Mouse (Mus musculus) liver, embryonic 14.5 days (tissue): ENCODE measurements around the gene Nt5c2. TPM values are rescaled to one million over a fixed set of nuclear protein-coding genes. Genes with fewer than 3 reads are reported as not detected.

Source experiments
- ATAC-seq: fragments of 200-750 bp; cut with Nextera tagmentation; 2 replicates; pipeline ENCODE4 v1.8.0; 2017; ENCODE audit warnings: moderate number of reproducible peaks, mild to moderate bottlenecking, moderate library complexity; ENCODE audit not compliant: insufficient read depth
- DNase-seq, 3 experiments: peaks; one replicate each; pipeline ENCODE4 v3.0.0-alpha.2; 2012 to 2013; ENCODE audit warnings: low read depth in 3 of 3, low spot score in 3 of 3
- H3K27ac ChIP-seq: fragments of 300-500 bp; sonication (generic); 2 replicates; pipeline ENCODE4 v1.5.1; 2014; ENCODE audit warnings: moderate library complexity, mild to moderate bottlenecking, control low read depth, inconsistent platforms
- H3K27me3 ChIP-seq: fragments of 300-500 bp; sonication (generic); 2 replicates; pipeline ENCODE4 v1.6.1; 2014; ENCODE audit warnings: mild to moderate bottlenecking, low read length, moderate library complexity; ENCODE audit not compliant: control insufficient read depth, insufficient read depth
- H3K36me3 ChIP-seq: fragments of 300-500 bp; sonication (generic); replicated peaks from 2 replicates; pipeline ENCODE4 v1.6.1; 2014; ENCODE audit warnings: low read depth; ENCODE audit not compliant: control insufficient read depth, insufficient read depth
- H3K4me1 ChIP-seq, 2 experiments: fragments of 200-500 bp in 1 of 2; fragments of 300-500 bp in 1 of 2; sonication (generic) in 1 of 2; replicated peaks; 2 replicates each; pipeline ENCODE4 v1.6.1; 2012 to 2014; ENCODE audit warnings: antibody characterized with exemption in 1 of 2, inconsistent platforms in 1 of 2, low read length in 1 of 2; ENCODE audit not compliant: control insufficient read depth in 2 of 2, insufficient read depth in 2 of 2
- H3K4me2 ChIP-seq: fragments of 300-500 bp; sonication (generic); 2 replicates; pipeline ENCODE4 v1.6.1; 2014; ENCODE audit warnings: low read depth, mild to moderate bottlenecking, control low read depth, moderate library complexity
- H3K4me3 ChIP-seq, 2 experiments: fragments of 200-500 bp in 1 of 2; fragments of 300-500 bp in 1 of 2; sonication (generic) in 1 of 2; 2 replicates each; pipeline ENCODE4 v1.5.1; 2012 to 2014; ENCODE audit warnings: low read depth in 2 of 2, low read length in 2 of 2, mild to moderate bottlenecking in 2 of 2, control low read depth in 1 of 2, inconsistent platforms in 1 of 2, moderate library complexity in 1 of 2; ENCODE audit not compliant: insufficient read depth in 1 of 2
- H3K9ac ChIP-seq: fragments of 300-500 bp; sonication (generic); replicated peaks from 2 replicates; pipeline ENCODE4 v1.6.1; 2014; ENCODE audit warnings: mild to moderate bottlenecking, control low read depth, moderate library complexity
- H3K9me3 ChIP-seq: fragments of 300-500 bp; sonication (generic); 2 replicates; pipeline ENCODE4 v1.6.1; 2016; ENCODE audit warnings: low read length, mixed read lengths; ENCODE audit not compliant: control insufficient read depth
- CTCF ChIP-seq: IDR thresholded peaks from 2 replicates; pipeline ENCODE4 v1.5.1; 2016; ENCODE audit warnings: antibody characterized with exemption, low read depth, control low read depth
- EP300 ChIP-seq: IDR thresholded peaks from 2 replicates; pipeline ENCODE4 v1.6.1; 2016; ENCODE audit warnings: antibody characterized with exemption, low read depth
- WGBS: fragments of 180-500 bp; shearing (Covaris S2); extraction: QIAGEN DNeasy Blood & Tissue Kit; methylation state at CpG from one replicate; pipeline ENCODE4 v1.1.7; 2014; ENCODE audit not compliant: insufficient replicate concordance; 5-methylcytosine and 5-hydroxymethylcytosine counted together
- polyA plus RNA-seq, 2 experiments: library from polyadenylated mRNA; depleted of rRNA in 1 of 2; stranded (reverse) in 1 of 2; unstranded in 1 of 2; fragments of >200 nt; fragmentation: Nextera tagmentation in 1 of 2; extraction: Ambion mirVana in 1 of 2; gene quantifications; 2 replicates each; pipeline versions ENCODE4 v1.2.1 to v1.2.3; 2012 to 2014

The Nt5c2 gene
- polyA plus RNA-seq, 2 experiments = 14.9 to 45.0 TPM

DNA sequence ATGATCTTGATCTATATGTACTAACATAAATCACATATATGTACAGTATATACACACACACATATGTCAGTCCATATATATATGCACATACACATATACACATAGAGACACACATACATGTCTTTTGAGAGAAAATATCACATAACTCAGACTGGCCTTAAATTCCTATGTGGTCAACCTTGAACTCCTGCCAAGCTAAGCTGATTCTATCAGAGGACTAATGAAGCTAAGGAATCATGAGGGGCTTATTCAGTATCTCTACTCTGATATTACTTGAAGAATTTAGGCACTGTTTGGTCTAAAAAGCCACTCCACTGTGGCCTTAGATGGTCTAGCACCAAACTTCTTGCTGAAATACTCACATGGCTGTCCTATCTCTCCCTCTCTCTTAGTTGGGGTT lies 49.5 kb downstream of the Nt5c2 start:
- Histone ChIP-seq H3K9me3 (no peaks in the 10 kb centered on the region), H3K4me3 (no peak overlapping the region), H3K4me1 (peaks cover 10 to 28% of the 10 kb centered on the region in 2 experiments), H3K27ac (no peak overlapping the region), H3K27me3 (no peaks in the 10 kb centered on the region), H3K4me2 (no peak overlapping the region), H3K9ac (no peak overlapping the region), H3K36me3 (no peaks in the 10 kb centered on the region)
- DNase-seq (no peak), ATAC-seq (no peak)
- TF ChIP-seq EP300 = no peak
- no peak for TF ChIP-seq CTCF

DNA sequence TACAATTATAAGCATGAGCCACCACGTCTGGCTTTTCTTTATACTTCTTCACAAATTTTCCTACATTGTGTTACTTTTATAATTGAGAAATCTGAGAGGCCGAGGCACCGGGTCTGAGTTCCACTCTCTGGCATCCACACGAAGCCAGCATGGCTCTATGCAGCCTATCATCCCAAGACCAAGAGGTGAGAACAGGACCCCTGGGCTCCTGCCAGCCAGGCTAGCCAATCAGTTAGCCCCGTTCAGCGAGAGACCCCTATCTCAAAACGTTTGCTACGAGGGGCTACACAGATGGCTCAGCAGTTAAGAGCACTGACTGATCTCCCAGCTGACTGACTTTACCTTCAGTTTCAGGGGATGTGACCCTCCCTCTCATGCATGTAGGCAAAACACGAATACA lies 50.6 kb downstream of the Nt5c2 start:
- H3K27me3 ChIP-seq = no peaks in the 10 kb centered on the region
- no peak for DNase-seq
- no peak overlapping the region for H3K27ac ChIP-seq
- TF ChIP-seq CTCF = no peak
- no peak for TF ChIP-seq EP300
- no peaks in the 10 kb centered on the region for H3K36me3 ChIP-seq
- WGBS = 52% methylated on average over 9 of the region's 9 CpGs
- no peak overlapping the region for H3K4me2 ChIP-seq
- no peak for ATAC-seq
- H3K4me1 ChIP-seq = peaks cover 20 to 32% of the 10 kb centered on the region in 2 experiments
- H3K9ac ChIP-seq = no peak overlapping the region
- H3K4me3 ChIP-seq = no peak overlapping the region
- H3K9me3 ChIP-seq = no peaks in the 10 kb centered on the region

DNA sequence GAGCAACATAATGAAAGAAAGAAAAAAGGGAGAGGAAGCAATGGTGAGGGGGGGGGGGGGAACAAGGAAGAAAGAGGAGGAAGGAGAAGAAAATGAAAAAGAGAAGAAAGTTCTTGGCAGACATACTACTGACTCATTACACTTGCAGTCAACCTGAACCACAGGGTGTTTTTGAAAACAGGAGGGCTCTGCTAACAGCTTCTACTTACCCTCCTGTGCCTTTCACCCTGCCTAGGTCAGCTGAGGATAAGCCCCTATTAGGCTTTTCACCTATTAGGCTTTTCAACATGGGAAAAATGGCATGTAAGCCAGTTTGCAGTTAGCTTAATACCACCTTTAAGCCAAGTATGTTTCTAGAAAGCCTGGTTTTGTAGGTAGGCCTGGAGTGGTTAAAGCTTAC lies 51.5 kb downstream of the Nt5c2 start:
- peaks cover 28 to 32% of the 10 kb centered on the region in 2 experiments for H3K4me1 ChIP-seq
- no peak overlapping the region for H3K4me3 ChIP-seq
- no peak overlapping the region for H3K4me2 ChIP-seq
- H3K36me3 ChIP-seq = no peaks in the 10 kb centered on the region; the same call in 1 of the 2 replicates
- no peak for TF ChIP-seq CTCF
- no peak for TF ChIP-seq EP300
- no peak for ATAC-seq
- H3K9me3 ChIP-seq = no peaks in the 10 kb centered on the region
- no peak overlapping the region for H3K27ac ChIP-seq
- no peaks in the 10 kb centered on the region for H3K27me3 ChIP-seq
- DNase-seq = no peak
- H3K9ac ChIP-seq = no peak overlapping the region

DNA sequence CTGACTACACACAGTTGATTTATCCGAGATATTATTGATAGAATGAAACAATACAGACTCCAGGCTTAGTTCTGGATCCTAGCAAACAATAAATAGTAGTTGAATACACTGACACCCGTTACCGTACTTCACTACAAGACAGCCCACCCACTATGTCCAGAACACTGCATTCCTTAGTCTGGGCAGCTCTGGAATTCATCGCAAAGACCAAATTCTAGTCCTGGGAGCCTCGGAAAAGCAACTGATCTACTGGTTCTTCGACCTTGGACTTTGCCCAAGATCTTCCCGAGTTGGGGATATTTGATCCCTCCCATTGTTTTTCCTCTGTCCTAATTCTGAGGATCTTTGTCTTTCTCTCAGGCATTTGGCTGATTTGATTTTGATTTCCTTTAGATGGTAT lies 52.1 kb downstream of the Nt5c2 start:
- Histone ChIP-seq H3K9me3 (no peaks in the 10 kb centered on the region), H3K27me3 (no peaks in the 10 kb centered on the region), H3K36me3 (no peaks in the 10 kb centered on the region; the same call in 1 of the 2 replicates), H3K4me3 (peak overlapping the region in 1 of 2 experiments; percentile 92; a peak in 3 of 4 replicates), H3K4me2 (peak overlapping the region; percentile 67), H3K4me1 (peaks cover 33 to 35% of the 10 kb centered on the region in 2 experiments), H3K9ac (peak overlapping the region; percentile 97), H3K27ac (no peak overlapping the region)
- 26% methylated on average over 7 of the region's 7 CpGs for WGBS
- no peak for TF ChIP-seq EP300
- no peak for TF ChIP-seq CTCF
- ATAC-seq (no peak), DNase-seq (no peak)

DNA sequence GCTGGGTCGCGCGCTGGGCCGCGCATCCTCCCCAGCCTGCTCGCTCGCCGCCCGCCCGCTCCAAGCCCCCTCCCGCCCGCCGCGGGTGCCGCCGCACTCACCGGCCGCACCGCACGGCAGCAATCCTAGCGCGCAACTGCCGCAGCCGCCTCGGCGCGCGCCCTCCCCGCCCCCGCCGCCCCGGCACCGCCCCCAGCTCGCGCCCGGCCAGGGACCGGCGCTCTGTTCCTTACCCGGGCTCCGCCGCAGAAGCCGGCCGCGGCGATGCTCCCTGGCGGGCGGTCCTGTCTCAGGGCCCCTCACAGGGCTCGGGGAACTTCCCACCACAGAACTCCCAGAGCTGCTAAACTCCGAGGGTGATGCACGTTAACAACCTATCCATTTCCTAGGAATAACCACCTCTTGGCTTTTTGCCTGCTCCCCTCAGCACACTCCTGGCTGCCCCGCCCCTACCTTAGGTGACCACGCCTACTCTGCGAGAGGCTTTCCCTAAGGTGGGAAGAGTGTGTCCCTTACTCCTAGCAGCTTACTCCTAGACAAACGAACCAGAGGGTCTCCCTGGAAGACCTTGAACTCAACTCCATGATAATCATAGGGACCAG lies 52.7 kb downstream of the Nt5c2 start:
- Histone ChIP-seq H3K36me3 (no peaks in the 10 kb centered on the region; the same call in 1 of the 2 replicates), H3K27ac (peak overlapping the region; percentile 83), H3K27me3 (no peaks in the 10 kb centered on the region), H3K4me2 (peak overlapping the region; percentile 67), H3K4me3 (peak overlapping the region; percentile 85 to 92), H3K4me1 (peaks cover 37 to 38% of the 10 kb centered on the region in 2 experiments), H3K9me3 (no peaks in the 10 kb centered on the region), H3K9ac (peak overlapping the region; percentile 97)
- TF ChIP-seq EP300 (no peak), CTCF (no peak)
- 0% methylated on average over 19 of the region's 54 CpGs for WGBS
- peak; percentile 94 for ATAC-seq
- peak; percentile 65 to 78 (median 68) for DNase-seq
